Mouse (Mus musculus): ENCODE data around the gene Tspan9.

DNA sequence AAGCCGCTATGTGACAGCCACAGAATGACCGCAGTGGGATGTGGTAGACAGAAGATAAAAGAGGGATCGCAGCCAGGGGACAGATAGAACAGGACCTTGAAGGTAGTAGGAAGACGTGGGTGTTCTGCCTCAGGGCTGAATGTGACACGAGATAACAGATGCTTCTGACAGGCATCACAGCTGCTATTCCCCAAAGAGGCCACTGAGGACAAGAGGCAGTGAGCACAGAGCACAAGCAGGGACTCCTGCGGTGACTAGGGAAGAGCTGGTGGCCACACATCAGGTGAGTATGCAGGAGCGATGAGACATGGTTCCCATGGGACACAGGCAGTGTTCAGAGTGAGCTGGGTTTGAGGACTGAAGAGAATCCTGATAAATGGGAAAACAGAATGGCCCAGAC is 173.7 kb downstream of the Tspan9 start:
- TF ChIP-seq GATA1 (IDR thresholded peaks at IDR 0.05; ENCODE audit: borderline replicate concordance, low read length) (no peak), FLI1 (IDR thresholded peaks at IDR 0.05; ENCODE audit: low read length) (no peak)
